16 mouse cellular contexts compared by ENCODE assay signal in genomic region chr6:91727361-91727760, GRCm38 (mm10). TPM values are rescaled to one million over a fixed set of nuclear protein-coding genes. Genes with fewer than 3 reads are reported as not detected.
DNase-seq lines count a peak whose midpoint lies in the region; ATAC-seq lines count a peak whose summit lies in the region.
"Had no signal": no experiment of that assay in that cellular context is flagged by ENCODE, and none has a peak within 500 bp of the region (broad histone marks: within the 10 kb centered on the region; RNA-seq: fewer than 3 reads in every experiment).

No protein-coding gene starts in this region.

- no peak overlapping the region for H3K27ac ChIP-seq in kidney, embryonic 15.5 days
- H3K27ac ChIP-seq: heart, embryonic 15.5 days; limb, embryonic 15.5 days had no signal

- DNase-seq in kidney, adult 11 months, result peak; percentile 78
- peak; percentile 87 to 93 for DNase-seq in adrenal gland, adult (ENCODE audit: inconsistent age in 2 of 2, low spot score in 1 of 2)
- peak; percentile 79 for DNase-seq in adrenal gland, postnatal 10 days
- peak; percentile 85 for DNase-seq in kidney, adult 9 months
- no peak for DNase-seq in layer of hippocampus, postnatal 14 days (ENCODE audit: low spot score in 2 of 2)
- DNase-seq: cerebellum, adult 18-20 months; layer of hippocampus, postnatal 36 days; lung, embryonic 14.5 days had no signal

- peaks cover 94% of the 10 kb centered on the region for H3K36me3 ChIP-seq in kidney, embryonic 15.5 days

- ATAC-seq in kidney, embryonic 15.5 days (replicated peaks; ENCODE audit: low FRiP score), result no peak
- ATAC-seq in granulocyte monocyte progenitor cell, adult 5-6 weeks (replicated peaks; ENCODE audit: poor library complexity, severe bottlenecking), result no peak
- ATAC-seq: inflammation-experienced regulatory T-cells, adult 6 months; Patski had no signal

- H3K27me3 ChIP-seq in kidney, embryonic 15.5 days, result no peaks in the 10 kb centered on the region
- H3K27me3 ChIP-seq: CH12.LX; heart, embryonic 15.5 days; limb, embryonic 15.5 days; Patski had no signal

- H3K9me3 ChIP-seq in kidney, embryonic 15.5 days (replicated peaks), result no peaks in the 10 kb centered on the region
- H3K9me3 ChIP-seq: heart, embryonic 15.5 days; limb, embryonic 15.5 days had no signal

- no peak overlapping the region for H3K9ac ChIP-seq in kidney, embryonic 15.5 days
- H3K9ac ChIP-seq: heart, embryonic 15.5 days; limb, embryonic 15.5 days; lung, embryonic 14.5 days had no signal

- H3K4me1 ChIP-seq in kidney, embryonic 15.5 days, result peaks cover 29% of the 10 kb centered on the region

- H3K4me2 ChIP-seq in kidney, embryonic 15.5 days, result no peak overlapping the region
- H3K4me2 ChIP-seq: heart, embryonic 15.5 days; limb, embryonic 15.5 days; lung, embryonic 14.5 days had no signal

- 60% methylated on average over 1 of the region's 1 CpGs for WGBS in kidney, embryonic 15.5 days

- H3K4me3 ChIP-seq in kidney, embryonic 15.5 days (replicated peaks), result no peak overlapping the region
- H3K4me3 ChIP-seq: erythroblast, embryonic 14.5 days; heart, embryonic 15.5 days; limb, embryonic 15.5 days had no signal

RNA-seq across cellular contexts. Expression of gene Slc6a6, which starts 43.5 kb away (rescaled TPM):
- polyA plus RNA-seq in kidney, embryonic 15.5 days (2015; fragmentation: Nextera tagmentation; extraction: Ambion mirVana), result 84.0 and 87.2 TPM in 2 replicates
- total RNA-seq in adrenal gland, postnatal 10 days (2021), result 100 to 1,000 TPM; 175 to 205 TPM
- 42.8 and 42.9 TPM in 2 replicates for total RNA-seq in granulocyte monocyte progenitor cell, adult 5-6 weeks (2014; fragmentation: Nextera tagmentation)
- 18.9 and 30.2 TPM in 2 replicates for total RNA-seq in granulocyte monocyte progenitor cell, adult 5-6 weeks (2017)
- 100 to 1,000 TPM; 149 to 151 TPM for total RNA-seq in layer of hippocampus, postnatal 14 days (2021)

Comparison
In these comparisons a context has a peak if more than half of its experiments do, and no peak if none do; other contexts are left out.
1. DNase-seq: peak in kidney, adult 11 months (single experiment), adrenal gland, adult (2 of 2), adrenal gland, postnatal 10 days (single experiment) and kidney, adult 9 months (single experiment); none in layer of hippocampus, postnatal 14 days (0 of 2).